Mouse (Mus musculus) erythroblast, embryonic 14.5 days (primary cell): ENCODE results near the gene E130308A19Rik.

Experiments
- GATA1 ChIP-seq: IDR thresholded peaks from 2 replicates; pipeline ENCODE4 v1.6.1; 2012; ENCODE audit warnings: low read length, inconsistent platforms, mixed read lengths
- TAL1 ChIP-seq: IDR thresholded peaks from 3 replicates; pipeline ENCODE4 v1.6.1; 2012; ENCODE audit warnings: low read length, inconsistent platforms, mixed read lengths

DNA sequence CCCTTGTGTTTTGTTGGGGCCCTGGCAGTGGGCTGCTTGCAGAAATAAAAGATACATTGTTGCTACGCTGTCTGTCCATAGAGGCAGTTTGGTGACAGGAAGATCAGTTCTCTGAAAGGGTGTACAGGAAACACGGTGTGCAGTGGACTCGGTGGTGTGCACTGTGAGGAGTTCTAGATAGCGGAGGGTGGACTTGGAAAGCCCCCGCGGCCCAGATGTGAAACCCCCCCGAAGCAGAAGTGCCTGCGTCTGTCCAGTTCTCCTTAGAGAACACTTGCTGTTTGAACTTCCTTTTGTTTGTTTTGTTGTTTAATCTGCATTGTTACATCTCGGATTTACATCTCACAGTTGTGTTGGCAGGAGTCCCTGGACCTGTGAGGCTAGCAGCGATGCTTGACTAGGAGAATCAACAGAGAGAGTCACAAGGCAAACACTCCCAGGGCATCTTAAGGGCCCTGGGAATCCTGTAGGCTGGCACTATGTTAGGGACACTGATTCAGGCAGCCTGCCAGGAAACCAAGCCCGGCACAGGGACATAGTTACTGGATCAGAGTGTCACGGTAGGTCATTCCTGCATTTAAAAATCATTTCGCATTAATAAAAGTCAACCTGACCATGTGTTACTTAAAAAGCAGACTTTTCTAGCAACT, 127.6 kb downstream of the E130308A19Rik start:
- TF ChIP-seq TAL1 (no peak), GATA1 (no peak)
